Mouse (Mus musculus): ENCODE results near the gene Fgf18.

Fgf18 gene

DNA sequence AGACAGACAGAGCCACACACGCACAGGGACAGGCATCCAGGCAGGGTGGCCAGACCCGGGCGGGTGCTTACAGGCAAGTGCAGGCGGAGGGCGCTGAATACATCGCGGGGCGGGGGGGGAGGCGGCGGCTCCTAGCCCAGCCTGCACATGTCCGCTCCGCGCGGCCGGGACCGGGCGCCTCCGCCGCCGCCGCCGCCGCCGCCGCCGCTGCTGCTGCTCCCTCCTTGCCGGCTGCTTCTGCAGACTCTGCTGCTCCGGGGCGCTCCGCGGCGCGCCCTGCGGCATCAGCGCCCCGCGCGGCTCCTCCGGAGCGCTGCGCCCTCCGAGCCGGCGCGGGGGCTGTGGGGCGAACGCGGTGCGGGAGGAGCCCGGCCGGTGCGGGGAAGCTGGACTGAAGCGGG, at the start of gene Fgf18:
Gene Fgf18 (minus strand): TSS at position 230 of the 401 bp plus-strand sequence.
- DNase-seq (ENCODE audit: low spot score in 2 of 2) = peak; percentile 54 to 57

DNA sequence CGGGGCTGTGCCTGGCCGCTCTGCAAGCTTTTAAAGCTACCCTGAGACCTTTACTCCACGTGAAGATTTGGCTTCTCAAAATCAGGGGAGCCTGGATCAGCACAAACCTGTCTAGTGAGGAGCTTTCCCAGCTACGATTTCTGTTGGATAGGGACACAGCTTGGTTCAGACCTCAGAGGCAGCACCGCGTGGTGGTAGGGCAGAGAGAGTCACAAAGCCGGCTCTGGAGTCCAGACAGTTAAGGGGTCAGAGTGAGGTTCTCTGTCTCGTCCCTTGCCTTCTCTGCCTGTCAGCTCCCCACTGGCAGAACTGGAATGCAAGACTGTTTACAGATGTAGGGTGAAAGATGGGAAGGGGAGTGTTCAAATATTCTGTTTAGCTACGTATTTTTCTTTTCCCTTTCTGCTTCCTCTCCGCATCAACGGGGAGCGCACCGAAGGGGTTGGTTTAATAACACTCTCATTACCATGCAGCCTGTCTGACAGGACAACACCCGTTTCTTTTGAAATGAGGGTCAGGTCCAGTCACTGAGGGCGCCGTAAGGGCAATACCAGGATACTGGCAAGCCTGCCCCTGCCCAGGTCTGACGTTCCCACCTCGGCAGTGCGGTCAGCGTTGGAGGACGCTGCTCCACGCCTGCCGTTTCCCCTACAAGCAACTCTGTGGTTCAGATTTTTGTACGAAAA, 49.4 kb upstream of the Fgf18 start:
- DNase-seq (ENCODE audit: low spot score in 2 of 2) = no peak

DNA sequence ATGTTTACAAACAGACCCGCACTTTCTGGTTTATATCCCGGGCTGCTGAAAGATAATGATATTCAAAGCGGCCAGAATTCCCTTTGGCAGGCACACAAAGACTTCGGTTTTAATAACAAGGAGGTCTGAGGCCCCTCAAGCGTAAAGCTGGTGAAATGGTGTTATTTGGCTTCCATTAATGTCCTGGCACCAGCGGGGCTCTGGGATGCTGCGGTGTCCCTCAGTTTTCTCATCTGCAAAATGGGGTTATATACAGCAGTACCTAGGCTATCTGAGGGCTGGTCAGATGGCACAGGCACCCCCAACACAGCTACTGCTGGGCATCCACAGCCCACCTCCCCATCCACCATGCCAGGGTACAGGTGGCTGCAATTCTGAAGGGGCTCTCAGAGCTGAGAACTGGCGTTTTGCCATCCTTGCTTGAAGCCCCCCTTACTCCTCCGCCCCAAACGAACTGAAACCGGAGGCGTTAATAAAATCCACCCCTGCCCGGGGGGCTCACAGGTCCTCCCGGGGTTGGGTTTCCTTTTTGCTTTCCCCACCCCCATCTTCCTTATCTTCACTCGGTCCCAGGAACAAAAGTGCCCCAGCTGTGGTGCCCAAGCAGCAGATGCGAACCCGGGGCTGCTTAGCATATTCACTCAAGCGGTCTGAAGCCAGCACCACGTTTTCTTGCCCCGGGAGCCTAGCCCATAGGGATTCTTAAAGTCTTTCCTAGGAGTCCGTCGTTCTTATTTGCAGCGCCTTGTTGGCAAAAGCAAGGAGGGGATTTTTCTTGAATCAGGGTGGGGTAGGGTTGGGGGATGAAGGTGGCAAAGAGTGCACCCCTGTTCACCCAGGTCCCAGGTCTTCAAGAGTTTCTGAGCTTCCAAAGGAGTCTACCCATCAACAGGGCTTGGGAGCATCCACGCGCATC, 48.6 kb upstream of the Fgf18 start:
- no peak for DNase-seq (ENCODE audit: low spot score in 2 of 2)

DNA sequence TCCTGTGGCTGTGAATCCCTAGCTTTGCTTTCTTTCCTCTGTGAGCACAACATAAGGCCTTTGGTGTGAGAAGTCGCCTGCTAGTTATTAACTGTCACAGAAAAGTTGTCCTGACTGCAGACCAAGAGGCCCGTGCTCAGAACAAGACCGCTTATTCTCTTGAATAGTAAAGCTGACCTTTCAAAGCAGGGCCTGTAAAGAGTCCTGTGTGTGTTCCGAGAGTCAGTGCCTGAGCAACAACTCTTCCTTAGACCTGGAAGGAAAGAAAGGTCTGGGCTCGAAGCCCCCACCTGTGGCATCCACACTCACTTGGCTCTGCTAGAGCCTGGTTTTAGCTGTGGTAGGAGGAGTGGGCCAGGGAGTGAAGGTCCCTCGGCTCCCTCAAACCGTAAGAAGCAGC, 47.9 kb upstream of the Fgf18 start:
- no peak for DNase-seq (ENCODE audit: low spot score in 2 of 2)

DNA sequence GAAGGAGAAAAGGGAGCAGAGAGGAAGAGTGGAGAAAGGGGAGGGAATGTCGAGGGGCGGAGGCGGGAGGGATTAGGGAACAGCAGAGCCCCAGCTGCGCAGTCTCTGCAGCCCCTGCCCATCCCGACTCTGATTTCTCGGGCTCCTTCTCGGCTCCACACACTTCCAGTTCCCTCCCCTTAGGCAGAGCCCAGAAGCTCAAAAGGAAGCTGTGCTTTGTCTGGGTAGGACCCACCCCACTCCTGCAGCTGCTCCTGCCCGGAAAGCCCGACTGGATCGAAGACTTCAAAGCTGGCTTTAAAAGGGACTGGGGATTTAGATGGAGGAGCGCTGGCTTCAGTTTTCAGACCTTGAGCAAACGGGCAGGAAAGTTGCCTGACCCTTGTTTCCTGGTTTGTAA, 46.5 kb upstream of the Fgf18 start:
- DNase-seq (ENCODE audit: low spot score in 2 of 2) = no peak

DNA sequence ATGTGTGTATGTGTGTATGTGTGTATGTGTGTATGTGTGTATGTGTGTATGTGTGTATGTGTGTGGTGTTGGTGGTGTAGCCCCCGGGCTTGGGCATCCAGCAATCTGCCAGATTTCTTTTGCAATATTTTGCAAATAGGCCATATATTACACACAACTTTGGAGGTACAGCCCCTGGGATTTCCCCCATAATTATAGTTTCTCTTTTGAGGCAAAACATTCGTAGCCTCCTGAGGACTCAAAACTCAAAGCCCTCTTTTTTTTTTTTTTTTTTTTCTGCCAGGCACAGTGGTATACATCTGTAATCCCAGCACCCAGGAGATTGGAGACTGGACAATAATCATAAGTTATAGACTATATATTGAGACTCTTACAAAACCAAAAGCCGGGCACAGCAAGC, 34.6 kb upstream of the Fgf18 start:
- DNase-seq (ENCODE audit: low spot score in 2 of 2) = no peak

DNA sequence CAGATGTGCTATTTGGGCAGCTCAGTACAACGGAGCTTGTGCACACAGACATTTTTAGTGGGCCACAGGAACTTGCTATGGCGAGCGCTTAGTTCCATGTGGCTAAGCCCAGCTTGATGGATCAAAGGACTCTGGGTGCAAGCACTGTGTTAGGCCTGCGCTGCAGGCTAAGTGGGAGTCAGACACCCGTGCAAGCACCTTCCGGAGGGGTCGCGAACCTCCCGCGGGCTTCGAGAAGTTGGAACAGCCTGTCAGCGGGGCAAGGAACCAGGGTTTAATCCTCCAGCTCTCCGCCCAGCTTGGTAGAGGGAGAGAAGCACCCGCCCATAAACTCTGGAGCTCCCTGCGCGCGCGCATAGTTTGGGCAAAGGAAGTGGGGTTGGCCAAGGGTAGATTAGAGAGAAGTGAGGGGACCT, 33.5 kb upstream of the Fgf18 start:
- DNase-seq (ENCODE audit: low spot score in 2 of 2) = no peak

DNA sequence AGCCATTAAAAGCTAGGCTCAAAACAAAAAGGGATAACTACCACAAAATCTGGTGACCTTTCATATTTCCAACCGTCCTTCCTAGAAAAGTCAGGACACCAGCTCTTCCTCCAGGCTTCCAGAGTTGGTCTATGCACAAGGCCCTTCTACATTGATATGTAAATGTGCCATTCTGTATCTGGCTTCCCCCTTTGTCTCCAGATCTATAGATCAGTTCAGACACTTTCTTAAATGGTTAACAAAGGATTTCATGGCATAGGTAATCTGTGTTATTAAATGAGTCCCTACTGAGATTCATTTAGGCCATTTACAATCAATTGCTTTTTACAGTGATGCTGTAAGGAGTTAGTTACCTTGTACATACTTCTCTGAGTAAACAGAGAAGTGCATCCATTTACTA, 32.6 kb upstream of the Fgf18 start:
- DNase-seq (ENCODE audit: low spot score in 2 of 2) = no peak

DNA sequence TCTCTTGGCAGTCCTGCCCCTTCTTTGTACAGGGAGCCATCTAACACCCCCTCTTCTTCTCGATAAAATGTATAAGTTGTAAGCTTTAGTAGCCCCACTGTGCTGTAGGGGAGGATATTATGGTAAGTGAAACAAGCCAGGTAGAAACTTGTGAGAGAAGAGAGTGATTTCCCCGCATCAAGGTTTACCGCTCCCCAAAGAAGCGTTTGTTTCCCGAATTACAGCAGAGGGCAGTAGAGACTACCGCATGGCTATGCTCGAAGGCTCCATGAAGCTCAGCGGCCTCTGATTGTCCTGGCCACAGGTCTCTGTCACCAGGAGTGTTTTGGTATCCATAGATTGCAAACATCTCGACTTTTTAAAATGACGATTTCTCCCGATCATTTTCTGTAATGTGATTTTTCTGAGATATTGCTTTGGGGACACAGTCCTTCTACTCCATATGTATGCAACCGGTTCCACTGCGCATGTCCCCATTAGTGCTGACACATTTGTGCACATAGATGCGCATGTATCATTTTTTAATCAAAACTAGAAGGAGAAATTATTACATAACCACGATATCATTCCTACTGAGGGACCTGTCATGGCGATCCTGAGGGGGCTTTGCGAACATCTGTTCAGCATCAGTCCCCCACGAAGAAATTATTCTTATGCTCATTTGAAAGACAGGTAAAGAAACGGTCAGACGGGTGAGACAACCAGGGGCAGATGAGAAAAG, 29.5 kb upstream of the Fgf18 start:
- DNase-seq (ENCODE audit: low spot score in 2 of 2) = peak; percentile 43 to 69

DNA sequence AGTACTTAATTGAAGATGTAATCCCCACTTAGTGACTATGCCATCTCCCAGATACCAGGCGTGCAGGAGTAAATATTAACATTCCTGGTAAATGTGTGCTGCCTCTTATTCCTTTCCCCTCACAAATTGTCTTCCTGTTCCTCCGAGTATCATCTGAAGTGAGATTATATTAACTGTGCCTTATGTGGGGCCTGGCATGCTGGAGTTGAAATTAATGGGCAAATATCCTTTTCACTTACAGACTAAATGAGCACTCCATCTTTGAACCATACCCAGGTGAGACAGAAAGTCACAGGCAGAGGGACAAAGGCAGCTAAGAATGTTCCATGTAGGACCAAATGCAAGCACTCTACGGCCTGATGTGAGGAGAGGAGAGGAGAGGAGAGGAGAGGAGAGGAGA, 28.6 kb upstream of the Fgf18 start:
- DNase-seq (ENCODE audit: low spot score in 2 of 2) = no peak

DNA sequence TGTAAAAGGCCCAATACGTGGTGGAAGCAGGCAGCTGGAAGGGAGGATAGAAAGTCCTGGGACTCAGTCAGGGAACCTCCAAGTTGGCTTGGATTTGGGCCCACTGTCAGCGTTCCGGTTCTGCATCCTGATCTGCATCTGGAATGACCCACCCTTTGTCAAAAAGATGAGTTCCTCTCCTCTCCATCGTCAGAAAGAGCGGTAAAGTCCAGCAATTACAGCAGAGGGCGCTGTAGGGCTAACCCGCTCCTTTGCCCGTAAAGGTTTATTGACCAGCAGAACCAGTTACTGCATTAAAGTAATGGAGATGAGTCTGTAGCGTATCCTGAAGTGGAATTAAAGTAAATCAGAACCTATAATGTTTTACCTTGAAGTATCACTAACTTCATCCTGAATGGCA, 23.3 kb upstream of the Fgf18 start:
- DNase-seq (ENCODE audit: low spot score in 2 of 2) = peak in 1 of 2 experiments; percentile 50

DNA sequence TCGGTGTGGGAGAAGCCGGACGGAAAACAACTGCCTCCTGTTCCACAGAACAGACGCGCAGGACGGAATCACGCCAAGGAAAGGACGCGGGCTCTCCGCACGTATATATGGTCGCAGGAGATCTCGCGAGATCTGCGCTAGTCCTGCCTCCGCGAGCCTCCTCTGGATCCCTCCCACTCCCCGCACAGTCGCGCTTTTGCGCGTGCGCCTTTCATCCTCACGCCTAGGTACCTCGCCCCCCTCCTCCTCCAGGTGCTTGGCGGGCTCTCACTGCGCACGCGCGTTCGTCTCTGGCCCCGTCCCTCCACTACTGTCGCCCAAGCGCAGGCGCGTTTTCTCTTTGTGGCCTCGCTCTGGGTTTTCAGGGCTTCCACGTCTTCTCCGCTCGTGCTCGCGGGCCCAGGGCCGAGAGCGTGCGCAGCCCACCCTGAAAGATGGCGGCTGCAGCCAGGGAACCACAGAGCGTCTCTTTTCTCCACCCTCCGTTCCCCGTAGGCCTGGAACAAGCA, 15.9 kb upstream of the Fgf18 start, which contains the start of gene Npm1:
Gene Npm1 (minus strand): TSS at position 209 of the 509 bp plus-strand sequence.
- DNase-seq (ENCODE audit: low spot score in 2 of 2) = peak; percentile 100

DNA sequence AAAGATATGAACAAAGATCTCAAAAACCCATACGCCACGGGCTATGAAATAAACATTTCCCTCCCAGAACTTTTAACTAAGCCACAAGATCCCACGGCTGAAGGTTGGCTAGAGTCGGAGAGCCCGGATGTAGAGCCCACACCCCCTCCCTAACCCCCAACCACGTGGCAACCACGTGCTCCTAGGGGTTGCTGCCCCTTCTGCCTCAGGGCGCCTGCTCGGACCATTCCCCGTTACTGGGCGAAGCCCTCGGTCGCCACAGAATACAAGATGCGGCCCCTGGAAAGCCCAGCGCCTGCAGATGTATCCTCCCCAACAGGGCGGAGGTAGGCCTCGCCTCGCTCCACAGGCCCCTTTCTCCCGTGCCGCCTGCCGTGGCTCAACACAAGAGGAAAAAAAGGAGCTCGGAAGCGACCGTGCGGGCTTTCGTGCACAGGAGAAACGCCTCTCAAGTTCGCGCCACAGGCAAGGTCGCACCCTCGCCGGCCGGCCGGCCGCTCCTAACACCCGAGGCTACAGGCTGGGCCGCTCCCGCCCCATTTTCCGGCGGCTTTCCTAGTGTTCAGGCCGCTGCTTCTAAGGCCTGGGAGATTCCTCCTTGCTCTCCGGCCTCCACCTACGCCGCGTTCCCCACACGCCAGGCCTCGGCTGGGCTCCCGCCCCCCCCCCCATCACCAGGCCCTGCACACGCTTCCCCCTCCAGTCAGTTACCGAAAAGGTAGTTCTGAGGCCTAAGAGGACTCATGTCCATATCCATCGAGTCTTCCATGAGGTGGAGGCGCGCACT, 15.2 kb upstream of the Fgf18 start:
- DNase-seq (ENCODE audit: low spot score in 2 of 2) = peak; percentile 82 to 86

DNA sequence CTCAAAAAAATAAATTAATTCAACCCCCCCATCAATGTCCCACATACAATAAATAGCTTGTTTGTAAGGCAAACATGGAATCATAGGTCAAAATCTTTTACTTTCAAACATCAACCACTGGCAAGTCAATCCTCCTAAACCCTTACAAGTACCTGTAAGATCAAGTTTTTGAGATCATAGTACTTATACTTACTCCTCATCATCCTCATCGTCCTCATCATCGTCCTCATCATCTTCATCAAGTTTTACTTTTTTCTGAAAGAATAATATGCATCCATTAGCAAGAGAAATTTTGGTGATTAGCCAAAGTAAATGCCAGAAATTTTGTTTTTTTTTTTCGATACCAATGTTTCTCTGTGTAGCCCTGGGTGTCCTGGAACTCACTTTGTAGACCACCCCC, 12.5 kb upstream of the Fgf18 start:
- no peak for DNase-seq (ENCODE audit: low spot score in 2 of 2)

DNA sequence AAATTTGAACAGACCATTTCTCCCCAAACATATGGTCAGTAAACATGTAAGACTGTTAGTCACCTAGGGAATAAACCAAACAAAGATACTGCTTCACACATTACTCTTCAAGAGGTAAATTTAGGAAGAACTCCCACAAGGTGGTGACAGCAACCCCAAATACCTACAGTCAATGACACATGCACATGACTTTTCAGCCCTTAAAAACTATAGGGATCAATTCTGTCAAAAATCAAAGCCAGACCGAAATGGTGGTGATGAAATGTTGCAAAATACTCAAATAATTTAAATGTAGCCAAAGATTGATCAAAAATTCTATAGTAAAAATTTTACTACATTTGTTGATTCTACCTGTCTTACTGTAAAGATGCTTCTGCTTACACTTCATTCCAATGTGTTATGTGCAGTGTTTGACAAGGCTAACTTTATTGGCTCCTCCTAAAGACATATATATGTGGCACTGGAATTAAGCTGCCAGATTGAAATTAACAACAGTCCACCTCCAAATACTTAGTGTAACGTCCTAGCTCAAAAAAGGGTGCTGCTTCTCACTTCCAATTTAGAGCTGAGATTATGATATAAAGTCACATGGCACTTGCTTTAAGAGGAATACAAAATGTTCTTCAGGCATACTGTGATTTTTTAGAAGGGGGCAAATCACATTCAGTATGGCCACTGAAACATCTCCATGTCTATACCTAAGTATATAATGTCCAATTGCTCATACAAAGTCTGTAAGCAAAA, 10.4 kb upstream of the Fgf18 start:
- no peak for DNase-seq (ENCODE audit: low spot score in 2 of 2)

DNA sequence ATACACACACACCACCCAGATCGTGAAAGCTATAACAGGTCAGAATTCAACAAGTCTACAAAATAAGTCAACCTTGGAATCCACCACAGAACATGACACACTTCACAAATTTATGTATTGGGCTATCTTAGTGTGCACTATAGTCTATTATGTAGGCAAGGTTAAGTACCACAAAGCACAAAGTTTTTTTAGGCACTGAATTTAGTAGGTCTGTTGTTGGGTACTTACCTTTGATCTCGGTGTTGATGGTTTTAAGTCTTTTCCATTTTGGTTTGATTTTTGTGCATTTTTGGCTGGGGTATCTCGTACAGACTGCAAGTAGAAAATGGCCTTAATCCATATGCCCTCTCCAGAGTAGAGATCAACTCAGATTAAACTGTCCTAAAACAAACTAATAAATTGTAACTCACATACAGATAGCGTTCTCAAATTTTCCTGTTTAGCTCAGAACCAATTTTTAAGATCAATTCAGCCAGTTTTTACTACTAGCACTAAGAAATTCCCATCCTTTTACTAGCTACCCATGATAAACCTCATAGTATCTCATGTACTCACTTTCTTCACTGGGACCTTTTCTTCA, 9.3 kb upstream of the Fgf18 start:
- DNase-seq (ENCODE audit: low spot score in 2 of 2) = no peak

DNA sequence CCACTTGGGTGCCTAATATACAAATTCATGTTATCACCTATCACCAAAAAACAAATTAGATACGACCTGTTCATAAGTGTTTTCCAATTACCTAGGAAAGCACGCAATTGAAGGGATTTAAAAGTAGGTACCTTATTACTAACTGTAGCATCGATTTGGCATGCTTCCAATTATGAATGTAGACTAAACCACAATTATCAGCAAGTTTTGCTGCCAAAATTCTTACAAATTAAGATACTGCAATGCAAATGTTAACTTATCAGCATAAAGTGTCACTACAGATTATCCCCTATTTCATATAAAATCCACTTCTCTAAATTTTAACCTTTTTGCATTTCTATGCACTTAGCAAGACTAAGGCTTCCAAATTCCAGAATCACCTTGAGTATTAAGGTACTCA, 7.3 kb upstream of the Fgf18 start:
- no peak for DNase-seq (ENCODE audit: low spot score in 2 of 2)

DNA sequence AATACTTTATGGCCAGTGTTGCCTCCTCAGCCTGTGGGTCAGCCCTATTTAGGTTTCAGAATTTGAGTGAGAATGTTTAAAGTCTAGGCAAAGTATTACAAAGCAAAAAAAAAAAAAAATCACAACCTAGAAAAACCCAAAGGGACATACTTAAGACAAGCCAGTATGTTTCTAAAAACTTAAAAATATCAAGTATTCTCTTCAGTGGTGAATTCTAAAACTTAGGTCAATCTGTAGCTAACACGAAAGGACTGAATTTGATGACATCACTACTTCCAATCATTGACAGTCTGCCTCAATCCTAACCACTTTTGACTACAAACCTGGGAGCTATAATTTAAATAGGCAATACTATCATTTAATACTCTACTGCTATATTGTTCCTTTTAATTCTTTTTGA, 5.8 kb upstream of the Fgf18 start:
- no peak for DNase-seq (ENCODE audit: low spot score in 2 of 2)

DNA sequence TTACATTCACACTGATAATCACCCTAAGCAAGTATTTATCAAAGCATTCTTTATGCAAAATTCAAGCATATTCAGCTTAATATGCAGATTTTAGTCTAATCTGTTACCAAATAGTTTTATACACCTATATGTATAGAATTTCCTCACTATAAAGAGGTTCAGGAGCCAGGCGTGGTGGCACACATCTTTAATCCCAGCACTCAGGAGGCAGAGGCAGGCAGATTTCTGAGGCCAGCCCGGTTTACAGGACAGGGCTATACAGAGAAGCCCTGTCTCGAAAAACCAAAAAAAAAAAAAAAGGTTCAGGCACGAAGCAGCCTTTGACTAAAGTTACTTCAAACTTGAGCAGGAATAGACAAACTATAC, 4.6 kb upstream of the Fgf18 start:
- no peak for DNase-seq (ENCODE audit: low spot score in 2 of 2)

DNA sequence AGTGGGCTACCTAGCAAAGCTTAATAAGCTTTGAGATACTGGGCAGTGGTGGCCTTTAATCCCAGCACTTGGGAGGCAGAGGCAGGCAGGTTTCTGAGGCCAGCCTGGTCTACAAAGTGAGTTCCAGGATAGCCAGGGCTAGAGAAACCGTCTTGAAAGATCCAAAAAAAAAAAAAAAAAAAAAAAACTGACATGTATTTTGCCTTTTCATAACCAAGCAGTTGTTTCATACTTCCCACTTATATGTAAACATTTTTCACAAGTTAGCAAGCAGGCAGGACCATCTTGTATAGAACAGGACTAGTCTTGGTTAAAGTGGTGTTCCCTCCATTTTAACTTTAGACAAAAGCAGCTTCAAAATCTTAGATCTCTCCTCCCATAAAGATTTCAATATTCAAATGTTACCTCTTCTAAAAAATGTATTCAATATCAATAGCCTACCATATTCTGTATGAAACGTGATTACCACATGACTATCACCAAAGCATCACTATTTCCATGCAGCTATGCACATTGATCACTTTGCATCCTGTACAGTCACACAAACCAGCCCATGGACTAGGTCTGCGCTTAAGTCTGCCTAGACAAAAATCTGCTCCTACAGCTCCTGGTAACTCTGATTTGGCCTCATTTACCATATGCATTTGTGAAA, 4.1 kb upstream of the Fgf18 start:
- DNase-seq (ENCODE audit: low spot score in 2 of 2) = no peak

Data from right cerebral cortex, postnatal 10 days (tissue).